Mouse (Mus musculus) neural tube, embryonic 11.5 days (tissue): ENCODE results near the gene Iqca. TPM values are rescaled to one million over a fixed set of nuclear protein-coding genes. Genes with fewer than 3 reads are reported as not detected.
A peak's percentile ranks its signal among the peaks of the same experiment; 100 is the strongest.

Experiments used
- ATAC-seq: fragments of 200-750 bp; cut with Nextera tagmentation; 2 replicates; pipeline ENCODE4 v1.8.0; 2017; ENCODE audit warnings: moderate number of reproducible peaks, mild to moderate bottlenecking, moderate TSS enrichment, moderate library complexity; ENCODE audit not compliant: insufficient read depth, low FRiP score, low TSS enrichment
- DNase-seq: peaks from one replicate; pipeline ENCODE4 v3.0.0-alpha.2; 2015; ENCODE audit warnings: low spot score
- H3K27ac ChIP-seq: fragments of 300-500 bp; sonication (generic); 2 replicates; pipeline ENCODE4 v1.5.1; 2014; ENCODE audit warnings: low read depth, mild to moderate bottlenecking, low read length
- H3K27me3 ChIP-seq: fragments of 300-500 bp; sonication (generic); 2 replicates; pipeline ENCODE4 v1.6.1; 2014; ENCODE audit warnings: mild to moderate bottlenecking, low read length, mixed read lengths; ENCODE audit not compliant: control insufficient read depth, insufficient read depth
- H3K36me3 ChIP-seq: fragments of 300-500 bp; sonication (generic); 2 replicates; pipeline ENCODE4 v1.6.1; 2014; ENCODE audit warnings: mild to moderate bottlenecking, low read length, moderate library complexity, mixed read lengths; ENCODE audit not compliant: control insufficient read depth, insufficient read depth
- H3K4me1 ChIP-seq: fragments of 300-500 bp; sonication (generic); 2 replicates; pipeline ENCODE4 v1.6.1; 2014; ENCODE audit warnings: low read length, mixed read lengths; ENCODE audit not compliant: control insufficient read depth, insufficient read depth
- H3K4me2 ChIP-seq: fragments of 300-500 bp; sonication (generic); 2 replicates; pipeline ENCODE4 v1.6.1; 2014; ENCODE audit warnings: low read depth, mild to moderate bottlenecking, moderate library complexity
- H3K4me3 ChIP-seq: fragments of 300-500 bp; sonication (generic); 2 replicates; pipeline ENCODE4 v1.5.1; 2014; ENCODE audit warnings: low read depth, low read length
- H3K9ac ChIP-seq: fragments of 300-500 bp; sonication (generic); 2 replicates; pipeline ENCODE4 v1.6.1; 2014; ENCODE audit warnings: mild to moderate bottlenecking, low read length
- H3K9me3 ChIP-seq: fragments of 300-500 bp; sonication (generic); 2 replicates; pipeline ENCODE4 v1.6.1; 2016; ENCODE audit warnings: low read length; ENCODE audit not compliant: control insufficient read depth
- WGBS: fragments of 180-500 bp; shearing (Covaris S2); extraction: QIAGEN DNeasy Blood & Tissue Kit; methylation state at CpG from one replicate; pipeline ENCODE4 v1.1.7; 2014; 5-methylcytosine and 5-hydroxymethylcytosine counted together
- polyA plus RNA-seq: library from polyadenylated mRNA; unstranded; fragments of >200 nt; fragmentation: Nextera tagmentation; extraction: Ambion mirVana; gene quantifications from 2 replicates; pipeline ENCODE4 v1.2.1, GENCODE M21; 2014

Iqca gene
- polyA plus RNA-seq, 1 experiment from 2014 or later = 0.11 TPM

GRCm38 (mm10) chr1:90092816-90093493 lies 60.2 kb downstream of the Iqca start:
- Histone ChIP-seq H3K4me3 (no peak overlapping the region), H3K27ac (no peak overlapping the region), H3K9me3 (no peaks in the 10 kb centered on the region), H3K4me2 (no peak overlapping the region), H3K36me3 (no peaks in the 10 kb centered on the region), H3K27me3 (no peaks in the 10 kb centered on the region), H3K9ac (no peak overlapping the region), H3K4me1 (0 out of 2 replicates have a peak, but pooled peaks cover 3% of the 10 kb centered on the region)
- ATAC-seq = no peak
- 82% methylated on average over 10 of the region's 10 CpGs for WGBS
- DNase-seq = no peak

GRCm38 (mm10) chr1:90088192-90088990 lies 64.8 kb downstream of the Iqca start:
- no peak for DNase-seq
- 73% methylated on average over 6 of the region's 6 CpGs for WGBS
- H3K4me3 ChIP-seq = no peak overlapping the region
- no peak overlapping the region for H3K9ac ChIP-seq
- no peaks in the 10 kb centered on the region for H3K27me3 ChIP-seq
- ATAC-seq = no peak
- H3K36me3 ChIP-seq = no peaks in the 10 kb centered on the region
- H3K4me1 ChIP-seq = no peaks in the 10 kb centered on the region
- no peak overlapping the region for H3K27ac ChIP-seq
- no peak overlapping the region for H3K4me2 ChIP-seq
- no peaks in the 10 kb centered on the region for H3K9me3 ChIP-seq

DNA sequence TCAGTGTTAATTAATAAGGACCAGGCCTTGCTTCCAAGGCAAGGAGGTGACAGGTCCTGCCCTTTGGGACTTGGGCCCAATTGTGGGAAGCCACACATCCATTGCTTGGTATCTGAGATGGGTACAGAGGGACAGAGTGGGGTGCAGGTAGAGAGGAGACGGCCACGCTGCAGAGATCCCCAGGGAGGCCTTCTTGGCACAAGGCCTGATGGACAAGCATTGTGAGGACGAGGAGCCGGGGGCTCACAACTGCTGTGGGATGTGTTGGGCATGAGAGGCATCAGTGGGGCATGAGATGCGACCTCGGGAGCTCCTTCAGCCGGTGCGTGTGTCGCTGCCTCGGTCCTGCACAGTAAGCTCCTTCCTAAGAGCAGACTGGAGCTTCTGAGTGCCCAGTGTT lies 66.7 kb downstream of the Iqca start:
- H3K27me3 ChIP-seq = no peaks in the 10 kb centered on the region
- no peaks in the 10 kb centered on the region for H3K36me3 ChIP-seq
- ATAC-seq = no peak
- H3K4me3 ChIP-seq = no peak overlapping the region
- no peaks in the 10 kb centered on the region for H3K4me1 ChIP-seq
- H3K9me3 ChIP-seq = no peaks in the 10 kb centered on the region
- no peak for DNase-seq
- WGBS = 92% methylated on average over 10 of the region's 10 CpGs
- no peak overlapping the region for H3K27ac ChIP-seq
- H3K9ac ChIP-seq = no peak overlapping the region
- H3K4me2 ChIP-seq = no peak overlapping the region

GRCm38 (mm10) chr1:90085526-90086157 lies 67.6 kb downstream of the Iqca start:
- Histone ChIP-seq H3K4me1 (no peaks in the 10 kb centered on the region), H3K9ac (no peak overlapping the region), H3K36me3 (no peaks in the 10 kb centered on the region), H3K9me3 (no peaks in the 10 kb centered on the region), H3K27me3 (no peaks in the 10 kb centered on the region), H3K4me2 (no peak overlapping the region), H3K4me3 (no peak overlapping the region), H3K27ac (no peak overlapping the region)
- WGBS = 62% methylated on average over 6 of the region's 6 CpGs
- DNase-seq (no peak), ATAC-seq (no peak)

DNA sequence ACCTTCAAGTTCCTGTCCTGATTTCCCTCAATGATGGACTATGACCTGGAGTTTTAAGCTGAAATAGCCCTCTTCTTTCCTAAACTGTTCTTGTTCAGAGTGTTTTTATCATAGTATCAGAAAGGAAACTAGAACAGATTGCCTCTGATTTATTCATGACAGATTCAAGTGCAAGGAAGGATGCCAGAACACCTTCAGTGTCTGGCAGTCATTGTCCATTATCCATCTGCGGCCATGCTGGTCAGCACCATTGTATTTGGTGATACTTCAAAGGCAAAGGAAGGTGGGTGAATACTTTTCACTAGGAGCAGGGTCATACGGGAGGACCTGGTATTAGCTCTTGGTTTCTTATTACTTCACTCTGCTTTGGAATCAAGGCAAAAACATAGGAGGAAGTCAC lies 76.9 kb downstream of the Iqca start:
- ATAC-seq (no peak), DNase-seq (no peak)
- H3K4me1 ChIP-seq = no peaks in the 10 kb centered on the region
- H3K4me3 ChIP-seq = no peak overlapping the region
- H3K36me3 ChIP-seq = no peaks in the 10 kb centered on the region
- H3K27me3 ChIP-seq = no peaks in the 10 kb centered on the region
- no peak overlapping the region for H3K27ac ChIP-seq
- H3K9me3 ChIP-seq = no peaks in the 10 kb centered on the region
- H3K4me2 ChIP-seq = no peak overlapping the region
- WGBS = 91% methylated on average over 2 of the region's 2 CpGs
- no peak overlapping the region for H3K9ac ChIP-seq

DNA sequence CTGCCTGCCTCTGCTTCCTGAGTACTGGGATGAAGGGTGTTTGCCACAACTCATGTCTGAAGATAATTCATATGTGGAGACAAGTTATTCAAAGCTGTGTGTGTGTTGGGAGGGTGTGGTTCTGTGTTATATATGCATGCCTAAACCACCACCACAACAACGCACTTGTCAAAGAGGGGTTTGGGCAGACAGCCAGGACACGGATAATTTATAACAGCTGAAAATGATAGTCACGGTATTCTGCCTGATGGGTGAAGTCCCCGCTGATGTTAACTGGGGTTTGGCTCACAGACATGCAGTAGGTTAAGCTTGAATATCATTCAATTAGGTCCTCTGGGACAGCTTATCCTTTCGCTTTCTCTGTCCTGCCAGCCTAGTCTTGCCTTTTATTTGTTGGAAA lies 78.4 kb downstream of the Iqca start:
- H3K36me3 ChIP-seq = no peaks in the 10 kb centered on the region
- no peak overlapping the region for H3K9ac ChIP-seq
- no peak overlapping the region for H3K4me3 ChIP-seq
- DNase-seq = no peak
- no peaks in the 10 kb centered on the region for H3K9me3 ChIP-seq
- no peak for ATAC-seq
- no peak overlapping the region for H3K27ac ChIP-seq
- no peaks in the 10 kb centered on the region for H3K27me3 ChIP-seq
- H3K4me1 ChIP-seq = no peaks in the 10 kb centered on the region
- no peak overlapping the region for H3K4me2 ChIP-seq
- WGBS = 77% methylated on average over 5 of the region's 5 CpGs

DNA sequence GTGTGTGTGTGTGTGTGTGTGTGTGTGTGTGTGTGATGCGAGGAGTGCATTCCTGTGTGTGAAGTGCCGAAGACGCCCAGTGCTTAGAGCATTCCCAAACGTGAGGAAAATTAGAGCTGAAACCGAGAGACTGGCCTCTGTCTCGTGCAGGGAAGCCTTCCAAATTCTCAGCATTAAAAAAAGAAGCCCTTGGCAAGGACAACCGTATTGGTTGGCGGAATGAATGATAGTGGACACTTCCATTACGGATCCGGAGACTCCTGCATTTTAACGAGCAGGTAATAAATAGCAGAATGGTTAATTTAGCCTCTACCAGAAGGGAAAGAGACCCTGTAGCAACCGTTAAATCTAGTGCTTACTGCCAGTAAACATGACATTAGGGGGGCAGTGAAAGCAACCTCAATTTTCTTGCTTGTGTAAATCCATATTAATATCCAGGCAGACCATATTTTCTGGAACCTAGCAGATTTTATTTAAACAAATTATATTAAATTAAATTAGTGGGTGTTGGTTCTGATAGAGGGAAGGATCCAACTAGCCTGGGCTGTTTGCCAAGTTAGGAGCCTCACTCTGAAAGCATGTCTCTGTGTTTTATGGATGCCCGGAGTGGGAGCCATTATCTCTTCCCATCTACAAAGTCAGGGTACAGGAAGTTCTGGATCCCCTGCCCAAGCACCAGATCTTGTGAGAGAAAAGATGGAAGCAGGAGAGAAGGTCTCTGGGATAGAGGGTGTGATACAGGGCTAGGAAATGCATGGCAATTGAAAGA lies 81.2 kb downstream of the Iqca start:
- no peak overlapping the region for H3K27ac ChIP-seq
- DNase-seq (no peak), ATAC-seq (no peak)
- H3K4me2 ChIP-seq = no peak overlapping the region
- no peak overlapping the region for H3K9ac ChIP-seq
- no peak overlapping the region for H3K4me3 ChIP-seq
- no peaks in the 10 kb centered on the region for H3K27me3 ChIP-seq
- no peaks in the 10 kb centered on the region for H3K36me3 ChIP-seq
- no peaks in the 10 kb centered on the region for H3K4me1 ChIP-seq
- 82% methylated on average over 13 of the region's 13 CpGs for WGBS
- no peaks in the 10 kb centered on the region for H3K9me3 ChIP-seq

GRCm38 (mm10) chr1:90060599-90060998 lies 92.6 kb downstream of the Iqca start:
- WGBS = 25% methylated on average over 7 of the region's 7 CpGs
- H3K9ac ChIP-seq = no peak overlapping the region
- peak; percentile 49 for DNase-seq
- no peaks in the 10 kb centered on the region for H3K27me3 ChIP-seq
- no peak overlapping the region for H3K4me3 ChIP-seq
- no peaks in the 10 kb centered on the region for H3K9me3 ChIP-seq
- no peak overlapping the region for H3K4me2 ChIP-seq
- H3K27ac ChIP-seq = no peak overlapping the region
- no peaks in the 10 kb centered on the region for H3K36me3 ChIP-seq
- no peak for ATAC-seq
- no peaks in the 10 kb centered on the region for H3K4me1 ChIP-seq
